Mouse (Mus musculus) kidney, postnatal 0 days (tissue): ENCODE results near the gene Rhbdd3. TPM values are rescaled to one million over a fixed set of nuclear protein-coding genes. Genes with fewer than 3 reads are reported as not detected.

Experiments
- ATAC-seq: fragments of 200-750 bp; cut with Nextera tagmentation; replicated peaks from 2 replicates; pipeline ENCODE4 v1.8.0; 2017; ENCODE audit warnings: low read depth, moderate number of reproducible peaks, moderate TSS enrichment, moderate library complexity; ENCODE audit not compliant: low FRiP score
- DNase-seq: peaks from one replicate; pipeline ENCODE4 v3.0.0-alpha.2; 2016; ENCODE audit warnings: low spot score
- H3K27ac ChIP-seq: fragments of 300-500 bp; sonication (generic); 2 replicates; pipeline ENCODE4 v1.5.1; 2014; ENCODE audit warnings: mild to moderate bottlenecking
- H3K27me3 ChIP-seq: fragments of 300-500 bp; sonication (generic); 2 replicates; pipeline ENCODE4 v1.6.1; 2014; ENCODE audit warnings: low read length, mixed read lengths; ENCODE audit not compliant: insufficient read depth
- H3K36me3 ChIP-seq: fragments of 300-500 bp; sonication (generic); 2 replicates; pipeline ENCODE4 v1.6.1; 2014; ENCODE audit warnings: low read length, mixed read lengths; ENCODE audit not compliant: insufficient read depth
- H3K4me1 ChIP-seq: fragments of 300-500 bp; sonication (generic); replicated peaks from 2 replicates; pipeline ENCODE4 v1.6.1; 2014; ENCODE audit warnings: antibody characterized with exemption, low read length, mixed read lengths; ENCODE audit not compliant: insufficient read depth
- H3K4me2 ChIP-seq: fragments of 300-500 bp; sonication (generic); 2 replicates; pipeline ENCODE4 v1.6.1; 2014; ENCODE audit warnings: mild to moderate bottlenecking, low read length, moderate library complexity, mixed read lengths
- H3K4me3 ChIP-seq: fragments of 300-500 bp; sonication (generic); replicated peaks from 2 replicates; pipeline ENCODE4 v1.5.1; 2014; ENCODE audit warnings: low read depth, low read length
- H3K9ac ChIP-seq: fragments of 300-500 bp; sonication (generic); 2 replicates; pipeline ENCODE4 v1.6.1; 2014; ENCODE audit warnings: low read depth, low read length
- H3K9me3 ChIP-seq: fragments of 300-500 bp; sonication (generic); replicated peaks from 2 replicates; pipeline ENCODE4 v1.6.1; 2016; ENCODE audit warnings: low read length, inconsistent platforms, mixed read lengths
- CTCF ChIP-seq: IDR thresholded peaks from 2 replicates; pipeline ENCODE4 v1.5.1; 2016; ENCODE audit warnings: antibody characterized with exemption, low read depth, mild to moderate bottlenecking, moderate library complexity
- WGBS: fragments of 180-500 bp; shearing (Covaris S2); extraction: QIAGEN DNeasy Blood & Tissue Kit; methylation state at CpG from one replicate; pipeline ENCODE4 v1.1.7; 2014; 5-methylcytosine and 5-hydroxymethylcytosine counted together
- polyA plus RNA-seq: library from polyadenylated mRNA; unstranded; fragments of >200 nt; fragmentation: Nextera tagmentation; extraction: Ambion mirVana; gene quantifications from 2 replicates; pipeline ENCODE4 v1.2.1, GENCODE M21; 2015

The Rhbdd3 gene
- polyA plus RNA-seq, 1 experiment from 2014 or later, result 26.8 TPM

DNA sequence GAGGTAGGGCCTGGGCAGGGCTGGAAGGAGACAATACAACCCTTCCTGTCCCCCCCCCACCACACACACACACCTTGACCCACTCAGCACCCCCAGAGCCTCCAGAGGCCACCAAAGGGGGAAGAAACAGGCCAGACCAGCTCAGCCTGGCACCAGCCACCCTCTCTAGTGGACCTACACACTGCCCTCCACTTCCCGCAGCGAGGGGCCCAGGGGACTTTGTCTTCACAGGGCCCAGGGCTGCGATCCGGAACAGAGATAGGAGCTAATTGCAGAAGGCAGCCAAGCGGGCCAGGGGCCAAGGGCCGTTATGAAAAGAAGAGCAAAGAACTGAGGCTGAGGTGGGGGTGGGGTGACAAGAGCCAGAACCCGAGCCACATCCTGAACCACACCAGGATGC lies 50.5 kb downstream of the Rhbdd3 start:
- DNase-seq, result no peak

DNA sequence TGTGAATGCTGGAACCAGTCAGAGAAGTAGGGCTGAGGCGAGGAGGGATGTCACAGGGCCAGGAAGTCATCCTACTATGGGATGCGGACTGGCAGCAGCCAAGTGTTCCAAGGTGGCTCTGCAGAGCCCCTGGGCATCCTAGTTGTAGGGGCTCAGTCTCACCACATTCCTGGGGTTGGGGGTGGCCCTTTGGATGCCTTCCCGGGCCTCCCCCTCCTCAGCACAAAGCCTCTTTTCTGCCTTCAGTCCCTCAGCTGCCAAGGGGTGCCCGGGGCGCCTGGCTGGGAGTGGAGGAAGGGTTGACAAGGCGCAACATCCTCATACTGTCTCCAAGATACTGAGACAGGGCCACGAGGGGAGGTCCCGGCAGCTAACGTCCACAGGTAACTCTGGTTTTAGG lies 51.2 kb downstream of the Rhbdd3 start:
- no peak for TF ChIP-seq CTCF
- Histone ChIP-seq H3K9me3 (no peaks in the 10 kb centered on the region), H3K4me3 (no peak overlapping the region), H3K4me1 (peaks cover 43% of the 10 kb centered on the region), H3K36me3 (no peaks in the 10 kb centered on the region), H3K27ac (peak overlapping the region; percentile 77), H3K27me3 (no peaks in the 10 kb centered on the region), H3K4me2 (peak overlapping the region; percentile 95), H3K9ac (peak overlapping the region; percentile 27; the same call in 1 of the 2 replicates)
- DNase-seq (no peak), ATAC-seq (no peak)
- 69% methylated on average over 9 of the region's 9 CpGs for WGBS

More for the DNA sequence above, 50.5 kb downstream of the Rhbdd3 start:
- WGBS, result 18% methylated on average over 7 of the region's 7 CpGs
- Histone ChIP-seq H3K27ac (peak overlapping the region; percentile 77), H3K27me3 (no peaks in the 10 kb centered on the region), H3K9me3 (no peaks in the 10 kb centered on the region), H3K36me3 (no peaks in the 10 kb centered on the region), H3K4me3 (no peak overlapping the region), H3K4me2 (peak overlapping the region; percentile 95), H3K4me1 (peaks cover 38% of the 10 kb centered on the region), H3K9ac (peak overlapping the region; percentile 27; the same call in 1 of the 2 replicates)
- peak; percentile 33 for ATAC-seq
- TF ChIP-seq CTCF, result no peak

GRCm38 (mm10) chr11:5150416-5151246 lies 51.9 kb downstream of the Rhbdd3 start:
- H3K36me3 ChIP-seq, result no peaks in the 10 kb centered on the region
- peak overlapping the region; percentile 24; the same call in 1 of the 2 replicates for H3K9ac ChIP-seq
- WGBS, result 56% methylated on average over 9 of the region's 9 CpGs
- H3K27ac ChIP-seq, result peak overlapping the region; percentile 77
- peak overlapping the region; percentile 95 for H3K4me2 ChIP-seq
- peak overlapping the region; percentile 57 for H3K4me3 ChIP-seq
- no peak for ATAC-seq
- H3K9me3 ChIP-seq, result no peaks in the 10 kb centered on the region
- H3K4me1 ChIP-seq, result peaks cover 48% of the 10 kb centered on the region
- no peak for DNase-seq
- TF ChIP-seq CTCF, result no peak
- no peaks in the 10 kb centered on the region for H3K27me3 ChIP-seq

GRCm38 (mm10) chr11:5151247-5151630 lies 52.5 kb downstream of the Rhbdd3 start:
- Histone ChIP-seq H3K4me3 (peak overlapping the region; percentile 57), H3K9me3 (no peaks in the 10 kb centered on the region), H3K27me3 (no peaks in the 10 kb centered on the region), H3K27ac (peak overlapping the region; percentile 77), H3K4me2 (peak overlapping the region; percentile 95), H3K9ac (peak overlapping the region; percentile 70), H3K4me1 (peaks cover 47% of the 10 kb centered on the region), H3K36me3 (no peaks in the 10 kb centered on the region)
- DNase-seq (no peak), ATAC-seq (no peak)
- TF ChIP-seq CTCF, result no peak
- WGBS, result 24% methylated on average over 4 of the region's 4 CpGs

GRCm38 (mm10) chr11:5151680-5152337 lies 53.1 kb downstream of the Rhbdd3 start, which contains the start of gene Emid1:
TSS of gene Emid1 (minus strand) at chr11:5152257.
- under 1% methylated on average over 35 of the region's 53 CpGs for WGBS
- Histone ChIP-seq H3K36me3 (no peaks in the 10 kb centered on the region), H3K4me1 (peaks cover 51% of the 10 kb centered on the region), H3K4me3 (peak within 1 kb of the TSS; percentile 57), H3K4me2 (peak within 1 kb of the TSS; percentile 95), H3K9ac (peak within 1 kb of the TSS; percentile 70), H3K27me3 (no peaks in the 10 kb centered on the region), H3K27ac (peak within 1 kb of the TSS; percentile 77), H3K9me3 (no peaks in the 10 kb centered on the region)
- ATAC-seq, result peak; percentile 15
- TF ChIP-seq CTCF, result no peak
- no peak for DNase-seq
